Mouse (Mus musculus): ENCODE results near the gene Tenm2.

The Tenm2 gene

GRCm38 (mm10) chr11:37107069-37107468, 128.7 kb downstream of the Tenm2 start:
- in situ Hi-C loops (cut with MboI, MseI): no loop called here

- in situ Hi-C loops (cut with MboI, MseI): loop anchor here in 1 of 2 experiments (10.0 kb wide), 1 partner anchor 255 kb away; no protein-coding TSS in a partner anchor
Observed at GRCm38 (mm10) chr11:37079403-37079802, 156.4 kb downstream of the Tenm2 start.

- in situ Hi-C loops (cut with MboI, MseI): loop anchor here in 1 of 2 experiments (10.0 kb wide), 1 partner anchor 258 kb away; no protein-coding TSS in a partner anchor
Observed at GRCm38 (mm10) chr11:37076989-37077598, 158.7 kb downstream of the Tenm2 start.

- in situ Hi-C loops (cut with MboI, MseI): loop anchor here in 1 of 2 experiments (10.0 kb wide), 1 partner anchor 259 kb away; no protein-coding TSS in a partner anchor
Observed at GRCm38 (mm10) chr11:37075349-37075748, 160.4 kb downstream of the Tenm2 start.

- in situ Hi-C loops (cut with MboI, MseI): no loop called here
Observed at GRCm38 (mm10) chr11:37065459-37065858, 170.3 kb downstream of the Tenm2 start.

- in situ Hi-C loops (cut with MboI, MseI): no loop called here
Observed at GRCm38 (mm10) chr11:37046671-37047070, 189.1 kb downstream of the Tenm2 start.

- in situ Hi-C loops (cut with MboI, MseI): no loop called here
Observed at GRCm38 (mm10) chr11:37041259-37041658, 194.5 kb downstream of the Tenm2 start.

- in situ Hi-C loops (cut with MboI, MseI): no loop called here
Observed at GRCm38 (mm10) chr11:37039283-37039682, 196.5 kb downstream of the Tenm2 start.

- in situ Hi-C loops (cut with MboI, MseI): no loop called here
Observed at GRCm38 (mm10) chr11:37031305-37032055, 204.3 kb downstream of the Tenm2 start.

- in situ Hi-C loops (cut with MboI, MseI): no loop called here
Observed at GRCm38 (mm10) chr11:37011900-37012299, 223.9 kb downstream of the Tenm2 start.

GRCm38 (mm10) chr11:37009243-37009642, 226.5 kb downstream of the Tenm2 start:
- in situ Hi-C loops (cut with MboI, MseI): no loop called here

- in situ Hi-C loops (cut with MboI, MseI): no loop called here
Observed at GRCm38 (mm10) chr11:36997668-36998067, 238.1 kb downstream of the Tenm2 start.

- in situ Hi-C loops (cut with MboI, MseI): no loop called here
Observed at GRCm38 (mm10) chr11:36990895-36991294, 244.9 kb downstream of the Tenm2 start.

GRCm38 (mm10) chr11:36988776-36989565, 246.8 kb downstream of the Tenm2 start:
- in situ Hi-C loops (cut with MboI, MseI): no loop called here

- in situ Hi-C loops (cut with MboI, MseI): no loop called here
Observed at GRCm38 (mm10) chr11:36974142-36974541, 261.6 kb downstream of the Tenm2 start.

GRCm38 (mm10) chr11:36958102-36958501, 277.7 kb downstream of the Tenm2 start:
- in situ Hi-C loops (cut with MboI, MseI): no loop called here

- in situ Hi-C loops (cut with MboI, MseI): no loop called here
Observed at GRCm38 (mm10) chr11:36941429-36941828, 294.3 kb downstream of the Tenm2 start.

GRCm38 (mm10) chr11:36940557-36941110, 295.1 kb downstream of the Tenm2 start:
- in situ Hi-C loops (cut with MboI, MseI): no loop called here

GRCm38 (mm10) chr11:36929817-36930216, 305.9 kb downstream of the Tenm2 start:
- in situ Hi-C loops (cut with MboI, MseI): no loop called here

GRCm38 (mm10) chr11:36926705-36927406, 308.9 kb downstream of the Tenm2 start:
- in situ Hi-C loops (cut with MboI, MseI): no loop called here

- in situ Hi-C loops (cut with MboI, MseI): no loop called here
Observed at GRCm38 (mm10) chr11:36919301-36919700, 316.5 kb downstream of the Tenm2 start.

All from T-helper 17 cell (primary cell).